Mouse (Mus musculus): ENCODE results near the gene Tmem209. TPM values are rescaled to one million over a fixed set of nuclear protein-coding genes. Genes with fewer than 3 reads are reported as not detected.
A peak's percentile ranks its signal among the peaks of the same experiment; 100 is the strongest.

Tmem209 gene
- polyA plus RNA-seq, 1 experiment: 40.3 TPM

DNA sequence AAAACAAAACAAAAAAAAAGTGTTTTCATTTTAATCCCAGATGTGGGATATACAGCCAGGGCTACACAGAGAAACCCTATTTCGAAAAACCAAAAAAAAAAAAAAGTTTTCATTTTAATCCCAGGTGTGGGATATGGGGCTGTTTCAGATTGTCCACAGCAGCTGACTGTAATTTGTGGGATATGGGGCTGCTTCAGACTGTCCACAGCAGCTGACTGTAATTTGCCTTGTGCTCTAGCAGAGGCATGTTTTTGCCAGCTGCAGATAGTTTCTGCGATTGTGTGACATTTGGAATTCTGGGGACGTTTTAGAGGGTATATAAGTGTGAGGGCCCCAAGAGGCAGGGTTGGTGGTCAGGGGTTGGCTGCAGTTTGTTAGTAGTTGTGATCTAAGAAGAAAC lies 37.9 kb downstream of the Tmem209 start:
- H3K4me1 ChIP-seq (ENCODE audit: control insufficient read depth, insufficient read depth, low read length): no peaks in the 10 kb centered on the region
- TF ChIP-seq POLR2A (IDR thresholded peaks at IDR 0.05; ENCODE audit: borderline replicate concordance, extremely low read depth, low read depth, low read length) (no peak), CTCF (IDR thresholded peaks at IDR 0.05; ENCODE audit: insufficient read depth, low read length) (no peak)
- WGBS: 74% methylated on average over 3 of the region's 3 CpGs

GRCm38 (mm10) chr6:30469370-30469769 lies 40.2 kb downstream of the Tmem209 start:
- Histone ChIP-seq H3K4me1 (ENCODE audit: control insufficient read depth, insufficient read depth, low read length) (no peaks in the 10 kb centered on the region), H3K4me3 (replicated peaks; ENCODE audit: extremely low read depth, low read depth, low read length) (no peak overlapping the region)
- WGBS: 82% methylated on average over 12 of the region's 12 CpGs
- no peak for DNase-seq
- no peak for TF ChIP-seq CTCF (IDR thresholded peaks at IDR 0.05; ENCODE audit: insufficient read depth, low read length)
- TF ChIP-seq POLR2A (IDR thresholded peaks at IDR 0.05; ENCODE audit: borderline replicate concordance, extremely low read depth, low read depth, low read length): no peak

More for the DNA sequence above, 37.9 kb downstream of the Tmem209 start:
- H3K4me3 ChIP-seq (replicated peaks; ENCODE audit: extremely low read depth, low read depth, low read length): no peak overlapping the region
- DNase-seq: no peak

GRCm38 (mm10) chr6:30468684-30469083 lies 40.9 kb downstream of the Tmem209 start:
- 49% methylated on average over 12 of the region's 12 CpGs for WGBS
- no peaks in the 10 kb centered on the region for H3K4me1 ChIP-seq (ENCODE audit: control insufficient read depth, insufficient read depth, low read length)
- no peak for DNase-seq

DNA sequence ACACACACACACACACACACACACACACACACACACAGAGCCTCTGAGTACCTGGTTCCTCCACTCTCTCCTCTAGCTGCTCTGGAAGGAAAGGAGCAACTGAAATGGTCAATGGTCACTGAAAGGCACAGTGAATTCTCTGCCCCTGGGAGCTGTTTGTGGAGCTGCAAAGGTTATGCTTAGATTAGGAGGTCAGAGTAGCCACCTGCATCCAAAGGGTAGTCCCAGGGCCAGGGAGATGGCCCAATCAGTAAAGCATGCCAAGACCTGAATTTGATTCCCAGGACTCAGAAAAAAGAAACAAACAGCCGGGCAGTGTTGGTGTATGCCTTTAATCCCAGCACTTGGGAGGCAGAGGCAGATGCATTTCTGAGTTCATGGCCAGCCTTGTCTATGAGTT lies 41.5 kb downstream of the Tmem209 start:
- 85% methylated on average over 1 of the region's 1 CpGs for WGBS
- DNase-seq: no peak
- TF ChIP-seq CTCF (IDR thresholded peaks at IDR 0.05; ENCODE audit: insufficient read depth, low read length) (no peak), POLR2A (IDR thresholded peaks at IDR 0.05; ENCODE audit: borderline replicate concordance, extremely low read depth, low read depth, low read length) (no peak)

More at GRCm38 (mm10) chr6:30468684-30469083, 40.9 kb downstream of the Tmem209 start:
- H3K4me3 ChIP-seq (replicated peaks; ENCODE audit: extremely low read depth, low read depth, low read length): no peak overlapping the region
- TF ChIP-seq CTCF (IDR thresholded peaks at IDR 0.05; ENCODE audit: insufficient read depth, low read length) (peak; percentile 16; the same call in 1 of the 2 replicates), POLR2A (IDR thresholded peaks at IDR 0.05; ENCODE audit: borderline replicate concordance, extremely low read depth, low read depth, low read length) (no peak)

GRCm38 (mm10) chr6:30465586-30465985 lies 44.0 kb downstream of the Tmem209 start:
- WGBS: 69% methylated on average over 11 of the region's 11 CpGs
- TF ChIP-seq POLR2A (IDR thresholded peaks at IDR 0.05; ENCODE audit: borderline replicate concordance, extremely low read depth, low read depth, low read length) (no peak), CTCF (IDR thresholded peaks at IDR 0.05; ENCODE audit: insufficient read depth, low read length) (no peak)
- H3K4me1 ChIP-seq (ENCODE audit: control insufficient read depth, insufficient read depth, low read length): no peaks in the 10 kb centered on the region
- DNase-seq: no peak
- H3K4me3 ChIP-seq (replicated peaks; ENCODE audit: extremely low read depth, low read depth, low read length): no peak overlapping the region

More for the DNA sequence above, 41.5 kb downstream of the Tmem209 start:
- Histone ChIP-seq H3K4me1 (ENCODE audit: control insufficient read depth, insufficient read depth, low read length) (no peaks in the 10 kb centered on the region), H3K4me3 (replicated peaks; ENCODE audit: extremely low read depth, low read depth, low read length) (no peak overlapping the region)

- H3K4me3 ChIP-seq (replicated peaks; ENCODE audit: extremely low read depth, low read depth, low read length): no peak overlapping the region
- H3K4me1 ChIP-seq (ENCODE audit: control insufficient read depth, insufficient read depth, low read length): no peaks in the 10 kb centered on the region
- WGBS: 25% methylated on average over 7 of the region's 7 CpGs
- no peak for DNase-seq
- TF ChIP-seq POLR2A (IDR thresholded peaks at IDR 0.05; ENCODE audit: borderline replicate concordance, extremely low read depth, low read depth, low read length) (no peak), CTCF (IDR thresholded peaks at IDR 0.05; ENCODE audit: insufficient read depth, low read length) (no peak)
Measured at GRCm38 (mm10) chr6:30462822-30463221, 46.8 kb downstream of the Tmem209 start.

- Histone ChIP-seq H3K4me1 (ENCODE audit: control insufficient read depth, insufficient read depth, low read length) (no peaks in the 10 kb centered on the region), H3K4me3 (replicated peaks; ENCODE audit: extremely low read depth, low read depth, low read length) (no peak overlapping the region)
- 88% methylated on average over 13 of the region's 13 CpGs for WGBS
- no peak for DNase-seq
- TF ChIP-seq CTCF (IDR thresholded peaks at IDR 0.05; ENCODE audit: insufficient read depth, low read length): no peak
- TF ChIP-seq POLR2A (IDR thresholded peaks at IDR 0.05; ENCODE audit: borderline replicate concordance, extremely low read depth, low read depth, low read length): no peak
Measured at GRCm38 (mm10) chr6:30461755-30462344, 47.7 kb downstream of the Tmem209 start.

DNA sequence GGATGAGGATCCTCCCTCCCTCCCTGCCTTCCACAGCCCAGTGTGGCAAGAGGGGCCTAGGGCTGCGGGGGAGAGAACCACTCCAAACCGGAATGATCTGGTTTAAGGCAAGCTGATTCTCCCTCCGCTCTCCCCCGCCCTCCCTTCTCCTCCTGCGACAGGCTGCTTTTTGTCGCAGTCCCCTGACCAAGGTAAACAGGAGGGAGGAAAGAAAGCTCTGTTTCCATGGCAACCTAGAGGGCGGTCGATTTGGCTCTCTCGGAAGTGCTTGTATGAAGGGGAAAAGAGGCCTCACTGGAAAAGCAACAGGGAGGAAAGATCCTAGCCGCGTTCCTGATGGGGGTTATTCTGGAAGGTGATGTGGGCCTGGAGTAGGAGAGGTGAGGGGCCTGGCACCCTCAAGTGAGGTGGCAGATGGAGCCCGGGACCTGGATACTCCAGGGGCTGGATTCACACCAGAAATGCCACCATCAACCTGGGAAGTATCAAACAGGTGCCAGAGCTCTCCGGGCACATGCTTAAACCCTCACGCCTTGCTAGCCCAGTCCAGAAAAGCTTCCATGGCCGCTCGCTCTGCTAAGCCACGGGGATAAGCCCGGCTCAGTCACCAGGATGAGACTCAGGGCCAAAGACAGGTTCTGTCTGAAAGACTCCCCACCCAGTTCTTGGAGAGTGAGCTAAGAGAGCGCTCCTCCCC lies 48.7 kb downstream of the Tmem209 start:
- 54% methylated on average over 19 of the region's 19 CpGs for WGBS
- Histone ChIP-seq H3K4me1 (ENCODE audit: control insufficient read depth, insufficient read depth, low read length) (no peaks in the 10 kb centered on the region), H3K4me3 (replicated peaks; ENCODE audit: extremely low read depth, low read depth, low read length) (no peak overlapping the region)
- DNase-seq: peak; percentile 21
- no peak for TF ChIP-seq CTCF (IDR thresholded peaks at IDR 0.05; ENCODE audit: insufficient read depth, low read length)
- TF ChIP-seq POLR2A (IDR thresholded peaks at IDR 0.05; ENCODE audit: borderline replicate concordance, extremely low read depth, low read depth, low read length): no peak

DNA sequence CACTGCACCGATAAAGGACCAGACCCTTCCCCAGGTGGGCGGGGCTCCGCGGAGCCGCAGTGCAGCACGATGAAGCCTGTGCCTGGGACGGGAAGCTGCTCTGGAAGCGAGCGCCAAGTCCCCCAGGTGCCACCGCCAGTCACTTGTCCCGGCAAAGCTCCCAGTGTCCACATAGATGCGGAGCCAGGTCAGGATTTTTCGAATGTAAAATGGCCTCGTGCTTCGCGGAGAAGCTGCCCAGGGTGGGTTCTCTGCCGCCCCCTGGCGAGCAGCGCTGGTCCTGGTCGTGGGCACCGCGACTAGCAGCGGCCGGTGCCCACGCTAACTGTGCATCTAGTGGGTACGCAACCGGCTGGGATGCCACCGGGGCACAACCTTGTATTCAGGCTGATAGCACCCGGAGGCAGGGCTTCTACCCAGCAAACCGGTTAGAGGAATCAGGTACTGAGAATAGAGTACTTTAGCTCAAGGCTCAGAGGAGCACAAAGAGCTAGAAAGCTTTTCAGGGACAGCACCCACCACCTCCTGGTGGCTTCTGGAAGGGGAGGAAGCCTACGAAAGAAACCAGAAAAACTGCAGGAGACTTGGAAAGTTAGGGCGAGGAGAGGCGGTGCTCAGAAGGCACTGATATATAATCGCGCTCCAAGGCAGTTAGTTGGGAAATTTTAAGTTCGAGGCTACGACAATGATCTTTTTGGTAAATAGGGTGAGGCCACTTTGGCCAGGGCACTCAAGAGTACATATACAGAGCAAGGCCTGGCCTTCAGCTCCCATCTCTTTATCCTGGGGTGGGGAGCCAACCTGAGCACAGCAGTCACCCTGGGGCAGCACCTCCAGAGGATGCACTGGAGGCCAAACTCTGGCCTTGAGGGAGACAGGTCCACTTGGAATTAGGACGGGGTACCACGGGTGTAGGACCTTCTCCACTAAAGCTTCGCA lies 49.5 kb downstream of the Tmem209 start:
- H3K4me3 ChIP-seq (replicated peaks; ENCODE audit: extremely low read depth, low read depth, low read length): peak overlapping the region; percentile 65
- TF ChIP-seq POLR2A (IDR thresholded peaks at IDR 0.05; ENCODE audit: borderline replicate concordance, extremely low read depth, low read depth, low read length): no peak
- TF ChIP-seq CTCF (IDR thresholded peaks at IDR 0.05; ENCODE audit: insufficient read depth, low read length): peak; percentile 69
- WGBS: 13% methylated on average over 40 of the region's 40 CpGs
- no peaks in the 10 kb centered on the region for H3K4me1 ChIP-seq (ENCODE audit: control insufficient read depth, insufficient read depth, low read length)
- peak; percentile 73 for DNase-seq
